Mouse (Mus musculus) urinary bladder, postnatal 25 days (tissue): ENCODE measurements around the gene Cmtm4.

Experiments
- DNase-seq: peaks from one replicate; pipeline ENCODE4 v3.0.0; 2022; ENCODE audit warnings: low spot score

Cmtm4 gene

DNA sequence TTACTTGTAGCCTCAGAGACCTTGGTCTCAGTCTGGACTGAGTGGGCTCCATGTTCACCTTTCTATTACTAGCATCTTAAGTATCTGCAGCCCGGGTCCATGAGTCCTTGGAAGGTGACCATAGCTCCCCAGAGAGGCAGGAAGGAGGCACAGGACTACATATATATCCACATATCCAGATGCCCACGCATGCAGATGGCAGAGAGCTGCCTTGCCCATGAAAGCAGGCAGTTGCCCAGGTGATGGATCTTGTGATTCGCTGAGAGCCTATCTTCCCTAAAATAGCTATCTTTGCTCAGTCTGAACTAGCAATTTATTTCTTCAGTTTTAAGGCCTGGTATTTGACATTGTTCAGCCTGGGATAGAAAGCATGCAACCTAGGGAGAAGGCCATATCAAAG, 15.9 kb upstream of the Cmtm4 start:
- no peak for DNase-seq

DNA sequence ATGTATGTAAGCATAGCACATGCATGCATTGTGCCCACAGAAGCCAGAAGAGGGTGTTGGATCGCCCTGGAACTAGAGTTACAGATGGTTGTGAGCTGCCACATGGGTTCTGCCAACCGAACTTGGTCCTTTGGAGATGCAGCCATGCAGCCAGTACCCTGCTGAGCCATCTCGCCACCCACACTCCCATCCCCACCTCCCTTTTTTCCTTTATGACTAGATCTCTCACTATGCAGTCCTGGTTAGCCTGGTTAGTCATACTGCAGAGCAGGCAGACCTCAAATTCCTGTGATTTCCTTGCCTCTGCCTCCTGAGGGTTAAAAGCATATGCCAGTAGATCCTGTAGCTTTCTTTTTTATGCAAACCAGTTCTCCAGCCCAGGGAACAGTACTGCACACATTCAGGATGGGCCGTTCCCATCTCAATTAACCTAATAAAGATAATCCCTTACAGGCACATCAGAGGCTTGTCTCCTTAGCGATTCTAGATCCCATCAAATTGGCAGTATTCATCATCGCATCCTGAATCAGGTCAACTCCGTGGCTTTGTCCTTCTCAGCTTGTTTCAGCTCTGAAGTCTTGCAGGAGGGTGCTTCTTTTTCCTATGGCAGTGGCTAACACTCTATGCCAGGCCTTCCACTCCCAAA, 15.1 kb upstream of the Cmtm4 start:
- no peak for DNase-seq

DNA sequence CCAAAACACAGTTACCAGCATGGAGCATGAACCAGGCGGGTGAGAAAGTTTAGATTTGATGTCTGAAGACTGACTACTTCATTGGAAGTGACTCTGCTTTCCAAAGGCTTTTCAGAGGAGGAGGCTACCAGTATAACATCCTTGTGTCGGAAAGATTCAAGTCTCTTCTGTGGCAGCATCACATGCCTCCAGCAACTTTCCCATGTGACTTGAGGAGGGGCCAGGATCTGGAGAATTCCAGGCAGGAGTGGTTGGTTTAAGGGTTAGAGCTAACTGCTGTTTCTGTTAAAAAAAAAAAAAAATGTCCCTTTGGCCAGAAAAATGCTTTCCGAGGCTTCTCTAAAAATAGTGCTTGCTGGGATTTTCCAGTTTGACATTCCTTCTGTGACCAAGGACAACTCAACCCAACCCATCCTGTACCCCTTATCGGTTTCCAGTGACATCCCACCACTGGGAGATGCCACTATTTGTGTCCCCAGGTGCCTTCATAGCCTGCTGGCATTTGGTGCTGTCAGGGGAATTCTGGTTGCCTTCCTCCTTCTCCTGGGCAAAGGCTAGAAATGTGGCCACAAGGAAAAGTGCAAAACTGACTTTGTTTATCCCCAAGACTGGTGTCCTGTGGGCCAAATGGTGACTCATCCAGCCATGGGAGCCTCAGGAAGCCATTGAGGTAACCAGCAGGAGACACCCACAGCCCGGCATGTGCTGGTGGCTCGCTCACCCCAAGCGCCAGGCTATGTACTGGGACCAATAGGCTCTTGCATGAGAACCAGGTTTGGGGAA, 12.9 kb upstream of the Cmtm4 start:
- no peak for DNase-seq

DNA sequence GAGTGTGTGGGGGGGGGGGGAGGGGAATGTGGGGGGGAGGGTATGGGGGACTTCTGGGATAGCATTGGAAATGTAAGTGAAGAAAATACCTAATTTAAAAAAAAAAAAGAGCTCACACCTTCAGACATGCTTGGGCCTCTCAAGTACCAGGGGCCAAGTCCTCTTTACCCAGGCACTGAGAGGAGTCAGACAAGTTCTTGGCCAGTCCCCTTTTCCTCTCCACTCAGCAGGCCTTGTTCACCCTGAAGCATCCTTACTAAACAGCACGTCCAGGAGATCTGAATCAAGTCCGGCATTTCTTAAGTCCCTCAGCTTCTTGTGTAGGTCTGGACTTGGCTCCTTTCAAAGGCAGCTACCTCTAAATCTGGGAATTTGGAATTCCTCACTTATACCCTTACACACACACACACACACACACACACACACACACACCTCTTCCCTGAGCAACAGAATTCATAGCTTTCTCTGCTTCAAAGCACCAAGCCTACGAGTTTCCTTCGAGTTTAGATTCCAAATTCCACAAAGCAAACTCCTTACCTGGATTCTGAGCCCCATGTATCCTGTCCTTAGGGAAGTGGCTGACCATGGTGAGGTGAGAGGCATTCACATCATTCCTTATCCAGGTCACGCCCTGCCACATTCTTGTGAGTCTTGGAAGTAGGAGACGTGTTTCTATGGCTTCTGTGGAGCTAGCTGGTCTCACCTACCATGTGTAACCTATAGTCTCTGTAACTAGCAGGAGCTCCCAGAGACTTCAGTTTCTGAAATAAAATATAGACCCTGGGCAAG, 10.9 kb upstream of the Cmtm4 start:
- no peak for DNase-seq

DNA sequence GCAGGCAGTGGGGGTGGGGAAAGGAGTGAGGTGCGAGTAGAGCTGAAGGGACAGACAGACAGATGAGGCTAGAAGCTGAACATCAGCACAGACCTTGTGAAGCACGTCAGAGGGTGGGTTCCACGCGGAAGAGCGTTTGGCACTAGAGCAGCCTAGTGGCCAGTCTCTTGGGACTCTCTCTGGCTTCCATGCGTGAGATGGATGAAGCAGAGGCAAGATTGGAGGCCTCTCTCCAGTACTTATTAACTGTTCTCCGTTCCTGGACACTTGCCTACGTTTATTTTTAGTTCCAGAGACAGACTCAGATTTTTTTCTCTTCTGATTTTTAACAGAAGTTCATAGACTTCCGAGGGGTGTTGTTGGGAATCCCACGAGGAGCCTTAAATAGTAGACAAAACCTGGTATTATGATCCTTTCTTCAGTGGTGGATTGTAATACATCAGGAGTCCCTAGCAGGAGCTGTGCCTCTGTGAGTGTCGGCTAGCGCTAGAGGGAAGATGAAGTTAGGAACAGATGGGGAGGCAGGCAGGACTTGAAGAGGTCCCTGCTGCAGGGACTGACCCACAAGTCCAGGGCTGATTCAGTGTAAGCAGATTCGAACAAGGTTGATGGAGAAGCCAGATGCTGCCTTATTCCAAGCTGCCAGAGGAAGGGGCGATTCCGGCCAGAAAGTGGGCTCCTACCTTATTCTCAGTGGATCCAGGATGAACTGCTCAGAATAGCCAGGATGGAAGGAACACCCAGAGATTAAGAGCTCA, 10.0 kb upstream of the Cmtm4 start:
- DNase-seq: no peak

DNA sequence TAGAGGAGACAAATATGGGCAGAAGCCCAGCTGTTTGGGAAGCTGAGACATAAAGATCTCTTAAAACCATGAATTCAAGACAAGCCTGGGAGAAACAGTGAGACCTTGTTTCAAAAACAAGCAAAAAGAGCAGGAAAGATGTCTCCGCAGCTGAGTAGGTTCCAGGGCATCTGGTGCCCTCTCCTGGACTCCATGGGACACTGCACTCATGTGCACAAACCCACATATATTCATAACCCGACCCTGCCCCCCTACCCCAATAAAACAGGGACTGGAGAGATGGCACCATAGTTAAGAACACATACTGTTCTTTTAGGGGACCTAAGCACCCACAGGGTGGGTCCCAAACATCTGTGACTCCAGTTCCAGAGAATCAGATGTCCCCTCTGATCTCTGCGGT, 8.0 kb upstream of the Cmtm4 start:
- no peak for DNase-seq

DNA sequence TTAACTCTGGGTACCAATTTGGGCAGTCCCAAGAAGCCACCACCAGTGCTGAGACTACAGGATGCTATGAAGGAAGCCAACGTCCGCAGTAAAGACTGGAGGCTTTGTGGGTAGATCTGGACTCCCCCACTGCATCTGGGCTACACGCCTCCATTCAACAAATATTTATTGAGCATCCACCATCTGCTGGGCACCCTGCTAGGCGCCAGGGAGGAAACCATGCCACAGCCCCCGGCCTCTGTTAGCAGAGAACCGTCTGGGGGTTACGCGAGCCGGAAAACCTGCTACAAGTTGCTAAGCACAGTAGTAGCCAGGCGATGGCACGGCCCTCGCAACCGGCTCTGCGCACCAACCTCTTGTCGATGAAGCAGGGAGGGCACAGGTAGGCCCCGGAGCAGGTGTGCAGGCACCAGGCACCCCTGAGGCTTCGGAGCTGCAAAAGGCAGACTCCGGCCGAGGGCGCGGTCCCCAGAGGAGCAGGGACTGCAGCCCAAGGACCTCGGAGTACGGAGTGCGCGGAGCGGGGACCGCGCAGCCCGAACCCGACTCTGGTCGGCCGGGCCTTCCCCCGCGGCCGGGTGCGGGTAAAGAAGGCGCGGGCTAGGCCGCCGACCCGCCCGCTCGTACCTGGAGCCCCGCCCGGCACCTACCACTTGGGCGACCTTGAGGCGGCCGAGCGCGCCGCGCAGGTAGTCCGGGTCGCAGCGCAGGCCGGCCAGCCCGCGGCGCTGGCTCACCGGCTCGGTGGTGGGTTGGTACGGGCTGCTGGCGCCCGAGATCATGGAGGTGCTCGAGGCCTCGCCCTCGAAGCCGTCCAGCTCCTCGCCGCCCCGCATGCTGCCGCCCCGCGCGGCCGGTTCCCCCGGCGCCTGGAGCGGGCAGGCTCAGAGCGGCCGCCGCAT, 555 bp downstream of the Cmtm4 start:
- peak; percentile 27 for DNase-seq

DNA sequence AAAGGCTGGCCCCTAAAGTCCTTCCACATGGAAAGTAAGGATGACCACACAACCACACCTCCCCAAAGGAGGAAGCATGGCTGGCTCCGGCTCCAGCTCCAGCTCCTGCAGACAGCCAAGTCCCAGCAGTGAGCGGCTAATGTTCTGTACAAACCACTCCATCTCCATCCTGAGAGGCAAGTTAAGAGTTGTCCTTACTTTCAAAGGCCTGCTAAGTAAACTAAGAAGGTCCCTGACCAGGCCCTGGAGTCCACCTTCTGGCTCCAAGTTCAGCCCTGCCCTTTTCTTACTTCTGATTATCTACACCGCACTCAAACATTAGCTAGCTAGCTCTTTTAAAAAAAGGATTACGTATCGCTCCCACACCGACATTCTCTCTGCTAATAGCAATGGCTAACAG, 1.8 kb downstream of the Cmtm4 start:
- no peak for DNase-seq

DNA sequence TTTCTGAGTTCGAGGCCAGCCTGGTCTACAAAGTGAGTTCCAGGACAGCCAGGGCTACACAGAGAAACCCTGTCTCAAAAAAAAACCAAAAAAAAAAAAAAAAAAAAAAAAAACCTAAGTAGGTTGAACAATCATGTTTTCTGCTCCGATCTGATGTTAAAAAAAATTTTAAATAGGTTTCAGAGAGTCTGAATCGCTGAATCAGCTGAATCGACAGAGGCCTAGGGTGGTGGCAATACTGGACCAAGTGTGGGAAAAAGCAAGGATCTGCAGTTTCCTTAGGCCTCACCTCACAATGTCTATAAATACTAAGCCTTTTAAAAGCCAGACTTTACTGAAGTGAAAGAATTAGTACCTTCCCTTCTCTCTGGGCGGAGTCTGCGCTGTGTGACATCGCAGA, 2.5 kb downstream of the Cmtm4 start:
- DNase-seq: no peak

DNA sequence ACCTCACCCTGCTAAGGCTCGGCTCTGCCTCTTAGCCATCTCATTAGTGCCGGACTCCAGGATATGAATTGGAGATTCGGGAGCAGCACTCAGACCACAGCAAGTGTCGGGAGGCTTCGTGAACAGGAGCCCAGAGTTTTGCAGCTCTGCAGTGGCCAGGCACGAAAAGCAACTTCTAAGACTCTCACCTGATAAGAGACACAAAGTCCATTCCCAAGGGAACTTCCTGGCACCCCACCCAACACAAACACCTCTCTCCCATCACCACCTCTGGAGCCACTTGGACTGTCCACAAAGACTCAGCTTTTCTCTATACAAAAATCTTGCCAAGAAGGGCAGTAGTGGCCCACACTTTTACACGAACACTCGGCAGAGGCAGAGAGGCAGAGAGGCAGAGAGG, 5.4 kb downstream of the Cmtm4 start:
- DNase-seq: no peak

DNA sequence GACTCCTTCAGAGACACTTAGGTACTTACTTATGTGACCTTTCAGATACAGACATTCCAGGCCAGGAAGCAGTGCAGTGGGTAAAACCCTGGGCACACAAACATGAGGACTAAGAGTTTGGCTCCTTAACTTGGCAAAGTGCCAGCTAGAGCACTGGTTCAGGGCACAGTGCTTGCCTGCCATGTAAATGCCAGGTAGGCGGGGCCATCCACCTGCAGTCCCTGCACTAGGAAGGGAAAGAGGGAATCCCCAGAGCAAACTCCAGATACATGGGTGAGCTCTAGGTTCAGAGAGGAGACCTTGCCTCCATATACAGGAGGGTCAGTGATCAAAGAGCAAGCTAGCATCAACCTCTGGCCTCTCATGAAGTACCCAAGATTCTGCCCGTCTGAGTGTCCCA, 7.6 kb downstream of the Cmtm4 start:
- peak; percentile 28 for DNase-seq

DNA sequence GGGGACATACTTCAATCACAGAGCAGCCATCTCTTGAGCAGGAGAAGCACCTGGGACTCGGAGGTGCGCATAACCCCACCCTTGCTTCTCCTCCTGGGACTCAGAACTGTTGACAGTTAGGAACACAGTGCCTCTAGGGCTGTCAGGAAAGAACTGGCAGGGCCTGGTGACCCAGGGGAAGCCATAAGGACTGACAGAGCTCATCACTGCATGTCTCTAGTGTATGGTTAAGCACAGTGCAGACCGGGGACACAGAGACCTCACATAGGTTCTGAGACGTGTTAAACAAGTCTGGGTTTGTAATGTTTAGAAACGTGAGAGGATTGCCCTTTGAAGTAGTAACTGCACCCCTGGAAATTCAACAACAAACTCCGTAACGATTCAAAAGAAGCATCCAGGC, 8.1 kb downstream of the Cmtm4 start:
- no peak for DNase-seq

DNA sequence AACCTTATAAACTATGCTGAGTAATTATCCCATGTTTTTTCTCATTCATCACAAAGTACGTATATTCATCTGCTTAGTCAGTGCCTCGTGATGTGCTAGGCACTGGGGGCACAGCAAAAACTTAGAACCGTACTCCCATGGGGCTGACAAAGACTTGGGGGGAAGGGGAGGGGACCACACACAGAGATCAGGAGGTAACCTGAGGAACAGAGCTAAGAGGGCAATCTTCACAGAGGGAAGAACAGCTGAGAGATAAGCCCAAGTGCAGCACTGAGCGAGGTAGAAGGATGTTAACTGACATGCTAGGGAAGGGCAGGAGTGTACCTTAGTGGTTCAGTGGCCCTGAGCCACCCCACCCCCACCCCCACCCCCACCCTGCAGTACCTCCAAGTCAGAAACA, 8.9 kb downstream of the Cmtm4 start:
- DNase-seq: no peak

DNA sequence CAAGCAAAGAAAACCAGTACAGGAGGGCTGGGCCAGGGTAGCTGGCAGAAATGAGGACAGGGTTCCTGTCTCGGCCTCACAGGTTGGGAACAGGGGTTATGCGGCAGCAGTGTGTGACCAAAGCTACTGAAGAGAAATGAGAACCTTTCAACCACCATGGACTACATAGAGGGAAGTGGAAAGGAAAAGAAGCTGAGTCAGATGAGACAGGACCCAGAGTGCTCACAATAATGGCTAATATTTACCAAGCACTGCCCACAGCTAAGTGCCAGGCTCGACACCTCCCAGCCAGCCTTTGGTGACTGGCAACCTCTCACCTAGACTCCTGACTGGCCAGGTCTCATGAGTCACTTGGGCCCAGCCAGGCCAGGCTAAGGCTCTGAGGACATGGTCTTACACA, 11.6 kb downstream of the Cmtm4 start:
- no peak for DNase-seq

DNA sequence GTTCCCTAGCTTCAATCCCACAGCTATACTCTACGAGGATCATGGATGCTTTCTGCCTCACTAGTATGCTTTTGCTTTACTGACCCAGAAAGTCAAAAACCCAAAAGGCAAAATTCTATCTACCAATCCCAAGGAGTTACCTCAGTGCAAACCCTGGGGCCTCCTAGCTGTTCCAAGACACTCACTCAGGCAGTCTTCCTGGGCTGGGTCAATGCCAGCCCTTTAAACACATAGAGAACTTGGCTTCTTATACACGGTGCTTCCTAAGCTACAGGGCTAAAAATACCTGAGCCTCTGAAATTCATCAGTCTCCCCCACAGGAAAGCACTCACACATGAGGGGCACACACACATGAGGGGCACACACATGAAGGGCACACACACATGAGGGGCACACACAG, 12.3 kb downstream of the Cmtm4 start:
- DNase-seq: no peak

DNA sequence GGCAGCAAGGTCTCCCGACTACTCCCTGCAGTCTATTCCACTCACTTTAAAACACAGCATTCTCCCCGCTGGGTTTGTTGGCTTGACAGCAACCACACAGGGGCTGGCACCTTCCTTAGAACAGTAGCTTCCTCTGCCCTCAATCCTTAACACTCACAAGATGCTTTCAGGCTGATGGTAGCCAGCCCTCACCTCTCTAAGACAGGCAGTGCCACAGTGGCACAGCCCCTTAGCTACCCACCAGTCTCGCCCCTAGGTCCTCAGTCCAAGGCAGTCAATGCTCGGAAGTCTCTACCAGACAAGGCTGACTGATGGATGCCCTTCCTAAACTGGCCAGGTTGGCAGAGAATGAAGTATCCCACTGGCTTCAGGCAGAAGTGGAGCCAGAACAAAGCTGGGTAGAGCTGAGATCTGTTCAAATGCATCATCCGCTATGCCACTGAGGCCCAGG, 14.6 kb downstream of the Cmtm4 start:
- DNase-seq: no peak

DNA sequence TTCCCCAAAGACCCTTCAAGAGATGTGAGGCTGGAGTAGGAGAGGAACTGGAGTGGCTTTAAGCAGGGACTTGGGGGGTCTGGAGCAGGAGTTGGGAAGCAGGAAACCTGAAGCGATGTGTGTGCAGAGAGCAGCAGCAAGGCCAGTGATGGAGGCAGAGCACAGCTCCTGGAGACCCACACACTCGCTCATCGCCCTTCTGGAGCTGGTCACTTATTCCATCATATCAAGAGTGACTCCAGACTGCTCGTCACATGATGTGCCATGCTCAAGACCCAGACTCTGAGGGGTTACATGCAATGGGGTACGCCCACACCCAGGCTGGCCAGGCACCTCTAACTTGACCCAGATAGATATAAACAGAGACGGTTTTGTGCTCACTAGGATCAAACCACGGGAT, 15.3 kb downstream of the Cmtm4 start:
- no peak for DNase-seq

DNA sequence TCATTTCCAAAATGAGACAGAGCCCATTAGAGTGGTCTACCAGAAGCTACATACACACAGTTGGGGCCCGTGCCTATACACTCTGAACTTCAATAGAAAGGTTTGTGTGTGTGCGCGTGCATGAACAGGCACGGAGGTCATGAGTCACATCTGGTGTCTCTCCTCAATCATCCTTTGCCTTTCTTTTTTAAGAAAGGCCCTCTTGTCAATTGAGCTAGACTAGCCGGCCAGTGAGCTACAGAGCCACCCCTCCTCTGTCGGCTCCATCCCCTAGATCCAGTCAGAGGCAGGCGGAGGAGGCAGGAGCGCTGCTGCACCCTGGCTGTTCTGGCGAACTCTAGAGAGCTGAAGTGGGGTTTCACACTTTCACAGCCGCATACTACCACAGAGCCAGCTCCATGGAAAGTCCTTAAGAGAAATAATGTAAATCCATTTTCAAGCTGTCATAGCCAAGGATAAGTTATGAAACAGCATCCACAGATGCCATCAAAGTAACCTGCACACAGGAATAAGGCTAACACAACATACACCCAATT, 16.2 kb downstream of the Cmtm4 start:
- no peak for DNase-seq

DNA sequence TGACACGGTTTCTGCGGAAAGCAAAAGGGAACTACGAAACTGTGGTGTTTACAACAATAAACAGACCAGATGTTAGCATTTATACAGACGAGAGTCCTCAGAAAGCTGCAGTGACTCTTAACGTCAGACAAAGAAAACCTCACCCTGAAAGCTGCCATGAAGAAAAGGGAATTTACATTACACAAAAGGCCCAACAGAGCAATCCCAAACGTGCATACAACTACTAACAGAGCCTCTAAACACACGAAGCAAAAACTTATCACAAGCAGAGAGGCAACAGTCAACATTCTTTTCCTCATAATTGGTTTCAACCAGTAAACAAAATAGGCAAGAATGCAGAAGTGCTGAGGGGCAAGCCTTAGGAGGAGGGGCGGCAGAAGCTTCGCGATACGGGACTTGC, 18.9 kb downstream of the Cmtm4 start:
- no peak for DNase-seq

DNA sequence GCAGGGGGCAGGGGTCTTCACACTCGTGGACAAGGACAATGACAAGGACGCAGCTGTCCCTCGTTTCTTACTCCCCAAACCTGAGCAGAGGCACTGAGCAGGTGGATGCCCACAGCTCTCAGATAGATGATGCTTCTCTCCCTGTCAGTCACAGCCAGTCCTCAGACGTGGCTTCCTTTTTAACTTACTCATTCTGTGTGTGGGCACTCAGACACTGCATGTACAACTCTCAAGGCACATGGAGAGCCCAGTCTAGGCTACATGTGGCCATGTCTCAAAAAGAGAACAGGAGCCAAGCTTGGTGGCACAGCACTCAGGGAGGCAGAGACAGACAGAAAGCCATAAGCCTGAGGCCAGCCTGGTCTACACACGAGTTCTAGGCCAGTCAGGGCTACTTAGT, 19.6 kb downstream of the Cmtm4 start:
- no peak for DNase-seq
